Mouse (Mus musculus) spleen, postnatal 36 days (tissue): ENCODE data around the gene Lemd1.

ENCODE experiments used
- DNase-seq, 2 experiments: peaks; one replicate each; pipeline ENCODE4 v3.0.0; 2022; ENCODE audit warnings: low spot score in 2 of 2, mixed read lengths in 1 of 2

The Lemd1 gene

DNA sequence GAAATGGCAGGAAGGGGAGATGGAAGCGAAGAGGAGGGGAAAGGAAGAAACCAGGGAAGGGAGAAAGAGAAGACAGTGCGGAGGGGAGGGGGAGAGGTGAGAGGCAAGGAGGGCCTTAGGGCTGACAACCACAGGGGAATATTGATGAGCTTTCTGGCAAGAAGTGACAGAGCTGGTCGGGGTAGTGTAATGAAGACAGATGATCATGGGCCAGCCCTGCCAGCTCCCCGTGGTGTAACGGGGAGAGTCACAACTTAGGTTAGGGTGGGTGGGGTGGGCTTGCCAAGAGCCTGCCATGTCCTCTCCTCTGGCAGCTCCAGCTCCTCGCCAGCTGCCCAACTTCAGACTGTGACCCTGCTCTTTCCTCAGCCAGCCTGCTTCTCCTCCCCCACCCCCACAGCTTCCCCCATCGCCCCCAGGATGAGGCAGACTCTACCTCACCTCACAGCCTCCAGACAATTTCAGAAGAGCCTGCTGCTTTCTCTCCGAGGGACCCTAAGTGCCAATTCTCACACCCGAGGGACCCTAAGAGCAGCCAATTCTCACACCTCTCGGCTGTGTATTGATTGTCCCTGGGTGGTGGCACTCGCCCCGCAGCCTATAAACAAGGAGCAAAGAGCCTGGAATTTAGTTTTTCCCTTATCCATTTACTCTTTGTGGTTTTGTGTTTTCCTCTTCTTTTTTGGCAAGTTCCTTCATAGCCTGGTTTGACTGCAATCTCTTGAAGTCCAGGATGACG is 26.3 kb upstream of the Lemd1 start:
- DNase-seq: no peak

DNA sequence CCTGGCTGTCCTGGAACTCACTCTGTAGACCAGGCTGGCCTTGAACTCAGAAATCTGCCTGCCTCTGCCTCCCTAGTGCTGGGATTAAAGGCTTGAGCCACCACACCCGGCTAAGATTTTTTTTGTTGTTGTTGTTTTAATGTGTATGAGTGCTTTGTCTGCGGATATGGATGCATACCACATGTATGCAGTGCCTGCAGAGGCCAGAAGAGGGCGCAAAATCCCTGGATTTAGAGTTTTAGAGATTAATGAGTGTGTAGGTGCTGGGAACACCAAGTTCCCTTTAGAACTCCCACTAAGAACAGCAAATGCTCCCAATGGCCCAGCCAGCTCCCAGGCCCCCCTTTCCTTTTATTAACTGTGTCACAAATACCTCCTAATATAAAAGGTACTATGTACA is 25.4 kb upstream of the Lemd1 start:
- DNase-seq: no peak

- no peak for DNase-seq
Observed at GRCm38 (mm10) chr1:132168115-132168767, 23.0 kb upstream of the Lemd1 start.

GRCm38 (mm10) chr1:132170698-132171097 is 20.5 kb upstream of the Lemd1 start:
- no peak for DNase-seq

- DNase-seq: no peak
Observed at GRCm38 (mm10) chr1:132171619-132172018, 19.6 kb upstream of the Lemd1 start.

- DNase-seq: no peak
Observed at GRCm38 (mm10) chr1:132186303-132186702, 4.9 kb upstream of the Lemd1 start.

- DNase-seq: no peak
Observed at GRCm38 (mm10) chr1:132188442-132189066, 2.7 kb upstream of the Lemd1 start.

DNA sequence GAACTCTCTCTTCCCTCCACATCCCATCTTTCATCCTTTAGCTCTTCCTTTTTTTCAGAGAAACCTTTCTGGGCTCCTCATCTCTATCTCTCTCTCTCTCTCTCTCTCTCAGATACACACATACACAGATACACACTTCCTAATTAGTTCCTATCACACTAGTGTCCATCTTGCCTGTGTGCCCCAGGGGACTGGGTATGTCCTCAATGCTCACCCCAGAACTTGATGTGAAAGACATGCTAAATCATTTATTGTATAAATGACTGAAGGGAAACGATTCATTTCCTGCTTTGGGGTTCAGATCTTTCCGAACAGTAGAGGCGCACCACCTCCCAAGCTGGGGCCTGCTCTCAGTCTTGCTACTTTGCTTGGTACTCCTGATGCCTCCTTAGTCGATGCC is 2.0 kb upstream of the Lemd1 start:
- DNase-seq: no peak

GRCm38 (mm10) chr1:132190040-132190513 is 1.2 kb upstream of the Lemd1 start:
- DNase-seq: no peak

DNA sequence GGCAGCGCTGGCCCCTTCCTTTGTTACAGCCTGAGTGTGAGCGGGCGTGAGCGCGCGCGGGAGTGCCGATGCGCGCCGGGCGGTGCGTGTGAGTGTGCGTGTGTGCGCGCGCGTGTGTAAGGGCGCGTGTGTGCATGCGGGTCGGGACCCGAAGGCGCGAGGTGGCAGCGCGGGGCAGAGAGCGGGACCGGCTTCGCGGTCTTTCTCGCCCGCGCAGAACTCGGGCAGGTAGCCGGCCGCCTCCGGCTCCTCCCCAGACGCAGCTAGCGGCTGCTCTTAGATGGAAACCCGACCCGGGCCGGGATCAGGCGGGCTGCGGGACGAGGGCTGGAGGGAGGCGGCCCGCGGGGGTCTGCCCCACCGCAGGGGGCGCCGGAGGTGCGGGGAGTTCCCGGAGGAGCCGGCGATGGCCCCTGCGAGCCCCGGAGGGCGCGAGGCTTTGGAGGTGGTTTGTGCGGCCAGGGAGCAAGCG is 574 bp upstream of the Lemd1 start:
- DNase-seq: no peak

DNA sequence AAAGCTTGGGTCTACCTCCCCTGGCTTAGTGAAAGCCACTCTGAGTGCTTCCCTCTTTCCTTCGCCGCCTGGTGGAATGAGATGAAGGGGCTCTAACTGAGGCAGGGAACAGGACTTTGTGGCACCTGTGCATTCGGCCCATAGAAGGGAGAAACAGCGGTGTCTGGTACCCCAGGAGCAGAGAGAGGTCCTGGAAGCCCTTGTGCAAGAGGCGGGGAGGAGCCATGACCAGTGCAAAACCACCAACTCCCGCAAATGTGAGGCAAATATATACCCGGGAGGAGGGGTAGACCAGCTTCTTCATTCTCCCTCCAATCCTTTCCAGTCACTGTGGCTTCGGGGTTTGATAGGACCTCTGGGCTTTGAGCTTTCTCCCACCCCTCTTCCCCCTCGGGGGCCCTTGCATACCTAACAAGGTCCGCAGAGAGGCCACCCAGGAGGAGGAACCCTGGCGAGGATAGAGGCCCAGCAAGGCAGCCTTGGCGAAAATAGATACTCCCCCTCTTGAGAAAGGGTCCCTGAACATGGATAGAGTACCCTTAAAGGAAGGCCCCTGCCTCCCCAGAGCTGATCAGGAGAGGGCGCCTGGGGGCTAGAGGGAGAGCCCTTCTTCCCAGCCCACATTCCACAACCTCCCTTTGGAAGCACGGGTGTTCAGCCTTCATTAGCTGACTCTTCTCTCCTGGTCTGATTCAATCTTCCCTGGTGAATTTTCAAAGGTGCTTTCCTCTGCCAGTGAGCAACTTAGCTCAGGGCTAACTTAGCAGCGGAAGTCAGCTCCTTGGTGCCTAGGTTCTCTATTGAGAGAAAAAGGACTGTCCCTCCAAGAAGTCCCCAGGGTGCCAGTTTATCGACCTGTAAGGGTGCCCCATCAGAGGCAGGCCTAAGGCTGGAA is 802 bp downstream of the Lemd1 start:
- DNase-seq: no peak

DNA sequence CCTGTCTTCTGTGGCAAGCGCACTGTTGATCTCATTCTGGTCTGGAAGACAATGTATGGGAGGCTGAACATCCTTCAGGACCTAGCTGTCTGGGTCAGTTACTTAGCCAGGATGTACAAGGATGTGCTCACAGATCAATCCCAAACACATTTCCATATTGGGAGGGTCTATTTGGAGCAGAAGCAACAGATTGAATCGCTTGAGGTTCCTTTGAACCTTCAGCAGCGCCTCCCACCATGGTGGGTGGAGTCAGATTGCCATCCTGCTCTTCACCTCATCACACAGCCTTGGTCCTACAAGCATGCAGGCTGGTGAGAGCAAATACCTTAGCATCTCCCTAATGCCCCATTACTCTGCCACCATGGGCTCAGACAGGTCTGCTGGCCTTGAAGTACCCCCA is 2.6 kb downstream of the Lemd1 start:
- no peak for DNase-seq

DNA sequence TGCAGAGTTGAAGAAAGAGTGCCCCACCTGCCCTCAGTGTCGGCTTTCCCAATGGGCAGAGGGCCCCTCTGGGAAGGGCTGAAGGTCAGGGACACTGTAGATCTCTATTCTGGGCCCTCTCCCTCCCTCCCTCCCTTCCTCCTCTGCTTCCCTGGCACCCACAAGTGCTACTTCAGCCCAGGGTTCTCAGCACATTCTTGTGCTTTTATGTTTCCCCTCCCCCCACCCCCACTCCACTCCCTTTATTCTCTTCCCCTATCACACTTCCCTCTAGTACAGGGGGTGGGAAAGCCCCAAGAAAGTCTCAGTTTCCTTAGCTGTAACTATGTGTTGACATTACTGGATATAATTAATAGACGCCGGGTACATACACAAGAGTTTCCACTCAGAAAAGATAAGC is 3.4 kb downstream of the Lemd1 start:
- DNase-seq: no peak

- DNase-seq: no peak
Observed at GRCm38 (mm10) chr1:132195100-132195499, 3.9 kb downstream of the Lemd1 start.

- DNase-seq: no peak
Observed at GRCm38 (mm10) chr1:132195681-132196080, 4.5 kb downstream of the Lemd1 start.

GRCm38 (mm10) chr1:132196337-132196736 is 5.1 kb downstream of the Lemd1 start:
- no peak for DNase-seq

- no peak for DNase-seq
Observed at GRCm38 (mm10) chr1:132197666-132198065, 6.4 kb downstream of the Lemd1 start.

DNA sequence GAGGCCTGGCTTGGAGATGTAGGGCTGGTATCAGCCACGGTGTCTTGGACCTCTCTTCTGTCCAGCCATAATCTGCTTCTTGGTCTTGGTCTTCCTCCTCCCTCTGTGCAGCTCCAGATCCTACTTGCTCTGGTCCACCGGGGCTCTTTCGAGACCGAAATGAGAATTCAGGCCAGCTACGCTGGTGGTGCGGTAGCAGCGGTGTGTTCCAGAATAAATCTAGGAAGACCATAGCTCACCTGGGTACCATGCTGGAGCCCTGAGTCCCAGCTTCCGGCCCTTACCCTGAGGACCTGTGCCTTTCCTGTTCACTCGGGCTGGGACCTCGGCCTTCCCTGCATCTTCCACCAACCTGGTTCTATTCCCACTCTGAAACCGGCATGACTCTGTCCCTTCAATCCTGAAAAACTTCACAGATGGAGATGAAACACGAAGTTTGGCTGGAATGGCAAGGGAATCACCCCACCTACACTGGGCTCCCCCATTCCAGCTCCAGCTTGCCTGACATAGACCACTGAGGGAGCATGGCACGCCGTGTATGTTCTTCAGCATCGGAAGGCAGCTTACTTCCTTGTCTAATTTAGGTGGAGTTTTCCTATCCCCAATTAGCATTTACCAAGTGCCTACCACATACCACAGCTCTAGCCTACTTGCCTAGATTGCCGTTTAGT is 7.3 kb downstream of the Lemd1 start:
- no peak for DNase-seq

DNA sequence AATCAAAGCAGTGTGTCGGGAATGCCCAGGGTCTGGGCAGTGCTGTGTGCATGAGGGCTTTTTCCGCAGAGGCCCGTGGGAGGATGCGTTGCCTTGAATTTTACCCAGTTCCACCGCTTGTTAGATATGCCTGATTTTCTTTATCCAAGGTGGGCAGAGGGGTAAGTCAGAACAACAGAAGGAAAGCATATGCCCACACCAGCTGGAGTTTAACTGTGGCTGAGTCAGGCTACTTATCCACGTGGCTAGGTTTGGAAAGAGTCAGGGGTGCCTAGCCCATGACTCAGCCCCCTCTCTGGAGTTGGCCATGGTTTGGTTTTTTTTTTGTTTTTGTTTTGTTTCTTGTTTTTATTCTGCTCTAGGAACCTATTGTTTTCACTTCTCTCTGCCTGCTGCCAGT is 8.0 kb downstream of the Lemd1 start:
- no peak for DNase-seq

DNA sequence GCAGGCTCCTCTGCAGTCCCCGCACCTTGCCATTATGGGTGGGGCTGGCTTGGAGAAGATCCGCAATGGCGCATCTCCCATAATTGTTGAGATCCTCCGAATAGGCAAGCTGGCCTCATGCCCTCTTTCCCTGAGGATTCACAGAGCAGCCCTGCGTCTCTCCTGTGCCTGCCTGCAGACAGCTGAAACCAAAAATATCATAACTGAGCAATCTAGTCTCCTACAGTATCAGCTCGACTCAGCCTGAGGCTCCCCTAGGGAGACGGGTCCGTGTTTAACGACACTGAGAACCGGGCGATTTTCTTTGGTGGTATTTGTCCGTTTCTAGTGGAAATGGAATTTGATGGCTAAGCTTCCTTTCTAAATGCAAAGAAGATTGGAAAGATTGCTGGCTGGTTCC is 8.7 kb downstream of the Lemd1 start:
- no peak for DNase-seq
